Mouse (Mus musculus): ENCODE data around the gene Gm42791. TPM values are rescaled to one million over a fixed set of nuclear protein-coding genes. Genes with fewer than 3 reads are reported as not detected.

The Gm42791 gene
- polyA plus RNA-seq, 1 experiment from 2014 or later, result not detected

- no peak overlapping the region for H3K4me2 ChIP-seq (ENCODE audit: low read length)
- H3K36me3 ChIP-seq (ENCODE audit: control insufficient read depth, insufficient read depth, low read length), result peaks cover 2% of the 10 kb centered on the region
- H3K4me1 ChIP-seq (ENCODE audit: control insufficient read depth, insufficient read depth, low read length), result peaks cover 13% of the 10 kb centered on the region
- no peaks in the 10 kb centered on the region for H3K27me3 ChIP-seq (replicated peaks; ENCODE audit: control insufficient read depth, insufficient read depth, low read length)
- no peaks in the 10 kb centered on the region for H3K9me3 ChIP-seq (replicated peaks; ENCODE audit: control insufficient read depth, low read length)
- ATAC-seq, result no peak
- no peak overlapping the region for H3K4me3 ChIP-seq (ENCODE audit: low read depth, low read length)
- DNase-seq (ENCODE audit: low spot score), result no peak
- no peak overlapping the region for H3K27ac ChIP-seq (ENCODE audit: low read depth, low read length)
- 91% methylated on average over 7 of the region's 7 CpGs for WGBS
- H3K9ac ChIP-seq (ENCODE audit: low read length), result no peak overlapping the region
Measured at GRCm38 (mm10) chr5:148867171-148867570, 127.8 kb downstream of the Gm42791 start.

DNA sequence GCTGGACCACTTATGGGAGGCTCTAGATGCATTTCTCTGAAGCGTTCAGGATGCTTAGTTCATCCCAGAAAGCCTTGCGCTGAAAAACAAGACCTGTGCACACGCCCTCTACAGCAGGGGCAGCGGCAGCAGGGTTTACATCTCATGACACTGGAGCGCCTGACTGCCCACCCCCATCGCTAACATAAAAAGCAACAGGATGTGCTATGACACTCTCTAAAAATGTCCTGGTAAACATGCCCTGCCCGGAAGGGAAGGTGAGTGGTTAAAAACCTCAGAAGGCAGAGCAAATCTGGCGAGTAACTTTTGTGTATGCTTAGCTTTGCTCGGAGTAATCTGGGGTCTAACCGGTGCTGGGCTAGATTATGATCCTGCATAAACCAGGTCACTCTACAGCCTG, 128.4 kb downstream of the Gm42791 start:
- ATAC-seq (no peak), DNase-seq (ENCODE audit: low spot score) (no peak)
- 88% methylated on average over 10 of the region's 10 CpGs for WGBS

GRCm38 (mm10) chr5:148863409-148863808, 131.5 kb downstream of the Gm42791 start:
- no peaks in the 10 kb centered on the region for H3K9me3 ChIP-seq (replicated peaks; ENCODE audit: control insufficient read depth, low read length)
- no peak overlapping the region for H3K4me3 ChIP-seq (ENCODE audit: low read depth, low read length)
- ATAC-seq (no peak), DNase-seq (ENCODE audit: low spot score) (peak; percentile 49)
- H3K27ac ChIP-seq (ENCODE audit: low read depth, low read length), result no peak overlapping the region
- WGBS, result 25% methylated on average over 6 of the region's 6 CpGs
- peak overlapping the region; percentile 18; the same call in 1 of the 2 replicates for H3K4me2 ChIP-seq (ENCODE audit: low read length)
- no peaks in the 10 kb centered on the region for H3K27me3 ChIP-seq (replicated peaks; ENCODE audit: control insufficient read depth, insufficient read depth, low read length)
- H3K9ac ChIP-seq (ENCODE audit: low read length), result no peak overlapping the region
- H3K36me3 ChIP-seq (ENCODE audit: control insufficient read depth, insufficient read depth, low read length), result no peaks in the 10 kb centered on the region
- peaks cover 13% of the 10 kb centered on the region for H3K4me1 ChIP-seq (ENCODE audit: control insufficient read depth, insufficient read depth, low read length)

More for the DNA sequence above, 128.4 kb downstream of the Gm42791 start:
- H3K9me3 ChIP-seq (replicated peaks; ENCODE audit: control insufficient read depth, low read length), result no peaks in the 10 kb centered on the region
- no peak overlapping the region for H3K9ac ChIP-seq (ENCODE audit: low read length)
- peaks cover 13% of the 10 kb centered on the region for H3K4me1 ChIP-seq (ENCODE audit: control insufficient read depth, insufficient read depth, low read length)
- no peak overlapping the region for H3K4me3 ChIP-seq (ENCODE audit: low read depth, low read length)
- no peaks in the 10 kb centered on the region for H3K27me3 ChIP-seq (replicated peaks; ENCODE audit: control insufficient read depth, insufficient read depth, low read length)
- H3K36me3 ChIP-seq (ENCODE audit: control insufficient read depth, insufficient read depth, low read length), result no peaks in the 10 kb centered on the region
- no peak overlapping the region for H3K4me2 ChIP-seq (ENCODE audit: low read length)
- H3K27ac ChIP-seq (ENCODE audit: low read depth, low read length), result no peak overlapping the region

GRCm38 (mm10) chr5:148862853-148863252, 132.1 kb downstream of the Gm42791 start:
- DNase-seq (ENCODE audit: low spot score) (peak; percentile 39), ATAC-seq (peak; percentile 37; the same call in 1 of the 2 replicates)
- Histone ChIP-seq H3K4me1 (ENCODE audit: control insufficient read depth, insufficient read depth, low read length) (peaks cover 13% of the 10 kb centered on the region), H3K27me3 (replicated peaks; ENCODE audit: control insufficient read depth, insufficient read depth, low read length) (no peaks in the 10 kb centered on the region), H3K9me3 (replicated peaks; ENCODE audit: control insufficient read depth, low read length) (no peaks in the 10 kb centered on the region), H3K4me3 (ENCODE audit: low read depth, low read length) (no peak overlapping the region), H3K27ac (ENCODE audit: low read depth, low read length) (no peak overlapping the region), H3K9ac (ENCODE audit: low read length) (no peak overlapping the region), H3K36me3 (ENCODE audit: control insufficient read depth, insufficient read depth, low read length) (no peaks in the 10 kb centered on the region), H3K4me2 (ENCODE audit: low read length) (peak overlapping the region; percentile 18; the same call in 1 of the 2 replicates)
- WGBS, result 35% methylated on average over 10 of the region's 10 CpGs

DNA sequence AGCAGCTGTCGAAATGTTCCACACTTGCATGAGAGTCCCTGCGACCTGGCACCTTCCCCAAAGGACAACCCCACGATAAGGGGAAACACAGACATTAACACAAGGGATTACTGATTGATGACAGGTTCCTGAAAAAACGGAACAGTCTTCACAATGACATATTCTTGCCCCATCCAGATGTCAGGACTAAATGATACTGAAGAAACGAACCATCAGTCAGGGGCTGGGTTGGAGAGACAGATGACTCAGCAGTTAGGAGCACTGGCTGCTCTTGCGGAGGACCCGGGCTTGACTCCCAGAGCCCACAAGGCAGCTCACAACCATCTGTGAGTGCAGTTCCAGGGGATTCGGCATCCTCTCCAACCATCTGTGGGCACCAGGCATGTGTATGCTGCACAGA, 132.8 kb downstream of the Gm42791 start:
- no peak overlapping the region for H3K4me2 ChIP-seq (ENCODE audit: low read length)
- 61% methylated on average over 8 of the region's 8 CpGs for WGBS
- H3K9me3 ChIP-seq (replicated peaks; ENCODE audit: control insufficient read depth, low read length), result no peaks in the 10 kb centered on the region
- no peak overlapping the region for H3K27ac ChIP-seq (ENCODE audit: low read depth, low read length)
- ATAC-seq, result no peak; the same call in 1 of the 2 replicates
- H3K4me1 ChIP-seq (ENCODE audit: control insufficient read depth, insufficient read depth, low read length), result peaks cover 13% of the 10 kb centered on the region
- DNase-seq (ENCODE audit: low spot score), result peak; percentile 21
- H3K27me3 ChIP-seq (replicated peaks; ENCODE audit: control insufficient read depth, insufficient read depth, low read length), result no peaks in the 10 kb centered on the region
- no peak overlapping the region for H3K9ac ChIP-seq (ENCODE audit: low read length)
- no peaks in the 10 kb centered on the region for H3K36me3 ChIP-seq (ENCODE audit: control insufficient read depth, insufficient read depth, low read length)
- H3K4me3 ChIP-seq (ENCODE audit: low read depth, low read length), result no peak overlapping the region

DNA sequence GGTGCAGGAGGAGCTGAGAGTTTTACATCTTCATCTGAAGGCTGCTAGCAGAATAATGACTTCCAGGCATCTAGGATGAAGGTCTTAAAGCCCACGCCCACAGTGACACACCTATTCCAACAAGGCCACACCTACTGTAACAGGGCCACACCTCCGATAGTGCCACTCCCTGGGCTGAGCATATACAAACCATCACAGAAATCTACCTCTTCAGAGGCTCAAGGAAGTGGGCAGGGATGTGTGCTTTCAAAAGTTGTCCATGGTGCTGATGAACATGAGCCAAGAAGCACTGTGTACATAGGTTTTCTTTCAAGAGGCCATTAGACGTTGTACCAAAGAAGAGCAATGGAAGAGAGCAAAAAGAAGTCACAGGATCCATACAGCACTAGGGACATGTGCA, 137.4 kb downstream of the Gm42791 start:
- Histone ChIP-seq H3K27me3 (replicated peaks; ENCODE audit: control insufficient read depth, insufficient read depth, low read length) (no peaks in the 10 kb centered on the region), H3K9me3 (replicated peaks; ENCODE audit: control insufficient read depth, low read length) (no peaks in the 10 kb centered on the region), H3K4me2 (ENCODE audit: low read length) (no peak overlapping the region), H3K4me3 (ENCODE audit: low read depth, low read length) (no peak overlapping the region), H3K9ac (ENCODE audit: low read length) (no peak overlapping the region), H3K4me1 (ENCODE audit: control insufficient read depth, insufficient read depth, low read length) (peaks cover 2% of the 10 kb centered on the region), H3K27ac (ENCODE audit: low read depth, low read length) (no peak overlapping the region), H3K36me3 (ENCODE audit: control insufficient read depth, insufficient read depth, low read length) (no peaks in the 10 kb centered on the region)
- DNase-seq (ENCODE audit: low spot score), result no peak
- no peak for ATAC-seq
- 91% methylated on average over 3 of the region's 3 CpGs for WGBS

GRCm38 (mm10) chr5:148855047-148855446, 139.9 kb downstream of the Gm42791 start:
- no peak overlapping the region for H3K9ac ChIP-seq (ENCODE audit: low read length)
- no peak overlapping the region for H3K4me2 ChIP-seq (ENCODE audit: low read length)
- no peaks in the 10 kb centered on the region for H3K27me3 ChIP-seq (replicated peaks; ENCODE audit: control insufficient read depth, insufficient read depth, low read length)
- H3K4me3 ChIP-seq (ENCODE audit: low read depth, low read length), result no peak overlapping the region
- H3K4me1 ChIP-seq (ENCODE audit: control insufficient read depth, insufficient read depth, low read length), result no peaks in the 10 kb centered on the region
- ATAC-seq (no peak), DNase-seq (ENCODE audit: low spot score) (no peak)
- H3K9me3 ChIP-seq (replicated peaks; ENCODE audit: control insufficient read depth, low read length), result no peaks in the 10 kb centered on the region
- H3K27ac ChIP-seq (ENCODE audit: low read depth, low read length), result 0 out of 2 replicates have a peak overlapping the region, but pooled peaks have one; percentile 5
- 91% methylated on average over 8 of the region's 8 CpGs for WGBS
- no peaks in the 10 kb centered on the region for H3K36me3 ChIP-seq (ENCODE audit: control insufficient read depth, insufficient read depth, low read length)

DNA sequence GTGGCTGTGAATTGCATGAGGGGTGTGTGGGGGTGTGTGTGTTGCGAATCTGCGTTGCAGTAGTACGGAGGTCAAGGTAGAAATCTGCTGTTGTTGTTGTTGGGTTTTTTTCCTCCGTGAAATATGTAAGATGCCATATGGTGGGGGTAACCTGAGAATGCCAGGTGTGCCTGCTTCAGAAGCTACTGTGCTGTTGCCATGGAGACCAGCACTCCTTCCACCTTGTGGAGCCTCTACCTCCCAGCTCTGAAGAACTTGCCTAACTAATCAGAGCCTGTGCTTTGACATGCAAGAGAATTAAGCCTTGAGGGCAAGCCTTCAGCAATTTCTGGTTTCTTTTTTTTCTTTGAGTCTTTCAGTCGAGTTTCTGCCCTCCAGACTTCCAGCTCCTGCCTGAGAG, 140.8 kb downstream of the Gm42791 start:
- H3K36me3 ChIP-seq (ENCODE audit: control insufficient read depth, insufficient read depth, low read length), result no peaks in the 10 kb centered on the region
- ATAC-seq, result no peak
- peak; percentile 58 for DNase-seq (ENCODE audit: low spot score)
- WGBS, result 30% methylated on average over 5 of the region's 5 CpGs
- H3K4me1 ChIP-seq (ENCODE audit: control insufficient read depth, insufficient read depth, low read length), result no peaks in the 10 kb centered on the region
- H3K9me3 ChIP-seq (replicated peaks; ENCODE audit: control insufficient read depth, low read length), result no peaks in the 10 kb centered on the region
- H3K9ac ChIP-seq (ENCODE audit: low read length), result no peak overlapping the region
- H3K4me3 ChIP-seq (ENCODE audit: low read depth, low read length), result no peak overlapping the region
- no peak overlapping the region for H3K27ac ChIP-seq (ENCODE audit: low read depth, low read length)
- no peaks in the 10 kb centered on the region for H3K27me3 ChIP-seq (replicated peaks; ENCODE audit: control insufficient read depth, insufficient read depth, low read length)
- no peak overlapping the region for H3K4me2 ChIP-seq (ENCODE audit: low read length)

DNA sequence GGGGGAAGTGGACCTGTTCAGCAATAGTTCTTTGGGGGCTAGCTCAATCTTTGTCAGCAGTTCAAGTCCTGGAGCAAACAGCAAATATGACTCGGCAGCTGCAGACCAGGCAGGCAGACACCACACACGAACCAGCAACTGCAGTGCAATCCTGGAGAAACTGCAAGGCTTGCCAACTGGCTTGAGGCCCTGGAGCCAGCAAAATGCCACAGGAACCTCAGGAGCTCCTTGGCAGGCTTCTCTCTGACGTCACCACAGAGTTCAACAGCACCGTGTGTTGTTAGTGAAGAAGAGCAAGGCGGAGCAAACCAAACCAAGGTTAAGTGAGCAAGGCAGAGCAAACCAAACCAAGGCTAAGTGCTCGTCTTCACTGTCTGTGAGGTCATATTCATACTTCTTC, 145.4 kb downstream of the Gm42791 start:
- ATAC-seq, result no peak

More for the DNA sequence above, 145.4 kb downstream of the Gm42791 start:
- no peak overlapping the region for H3K27ac ChIP-seq (ENCODE audit: low read depth, low read length)
- 79% methylated on average over 6 of the region's 6 CpGs for WGBS
- no peak overlapping the region for H3K9ac ChIP-seq (ENCODE audit: low read length)
- no peaks in the 10 kb centered on the region for H3K4me1 ChIP-seq (ENCODE audit: control insufficient read depth, insufficient read depth, low read length)
- H3K4me2 ChIP-seq (ENCODE audit: low read length), result no peak overlapping the region
- no peaks in the 10 kb centered on the region for H3K36me3 ChIP-seq (ENCODE audit: control insufficient read depth, insufficient read depth, low read length)
- no peaks in the 10 kb centered on the region for H3K27me3 ChIP-seq (replicated peaks; ENCODE audit: control insufficient read depth, insufficient read depth, low read length)
- no peaks in the 10 kb centered on the region for H3K9me3 ChIP-seq (replicated peaks; ENCODE audit: control insufficient read depth, low read length)
- H3K4me3 ChIP-seq (ENCODE audit: low read depth, low read length), result no peak overlapping the region
- DNase-seq (ENCODE audit: low spot score), result peak; percentile 20

All from forebrain, embryonic 14.5 days (tissue).